Mouse (Mus musculus) kidney, embryonic 16.5 days (tissue): ENCODE results near the gene Ikzf2. TPM values are rescaled to one million over a fixed set of nuclear protein-coding genes. Genes with fewer than 3 reads are reported as not detected.

Experiments used
- ATAC-seq: fragments of 200-750 bp; cut with Nextera tagmentation; 2 replicates; pipeline ENCODE4 v1.8.0; 2017; ENCODE audit warnings: moderate TSS enrichment; ENCODE audit not compliant: low FRiP score, low TSS enrichment
- H3K27ac ChIP-seq: fragments of 300-500 bp; sonication (generic); 2 replicates; pipeline ENCODE4 v1.5.1; 2014; ENCODE audit warnings: low read length
- H3K27me3 ChIP-seq: fragments of 300-500 bp; sonication (generic); 2 replicates; pipeline ENCODE4 v1.6.1; 2014; ENCODE audit warnings: low read length, control low read depth, mixed read lengths; ENCODE audit not compliant: insufficient read depth
- H3K36me3 ChIP-seq: fragments of 300-500 bp; sonication (generic); 2 replicates; pipeline ENCODE4 v1.6.1; 2014; ENCODE audit warnings: low read length, control low read depth, mixed read lengths; ENCODE audit not compliant: insufficient read depth
- H3K4me1 ChIP-seq: fragments of 300-500 bp; sonication (generic); 2 replicates; pipeline ENCODE4 v1.6.1; 2014; ENCODE audit warnings: low read length, control low read depth, mixed read lengths; ENCODE audit not compliant: insufficient read depth
- H3K4me2 ChIP-seq: fragments of 300-500 bp; sonication (generic); replicated peaks from 2 replicates; pipeline ENCODE4 v1.6.1; 2014; ENCODE audit warnings: low read depth, low read length
- H3K4me3 ChIP-seq: fragments of 300-500 bp; sonication (generic); 2 replicates; pipeline ENCODE4 v1.5.1; 2014; ENCODE audit warnings: mild to moderate bottlenecking, low read length
- H3K9ac ChIP-seq: fragments of 300-500 bp; sonication (generic); replicated peaks from 2 replicates; pipeline ENCODE4 v1.6.1; 2014; ENCODE audit warnings: low read length
- H3K9me3 ChIP-seq: fragments of 300-500 bp; sonication (generic); 2 replicates; pipeline ENCODE4 v1.6.1; 2016; ENCODE audit warnings: low read length, control low read depth
- WGBS: fragments of 180-500 bp; shearing (Covaris S2); extraction: QIAGEN DNeasy Blood & Tissue Kit; methylation state at CpG from one replicate; pipeline ENCODE4 v1.1.7; 2014; 5-methylcytosine and 5-hydroxymethylcytosine counted together
- polyA plus RNA-seq: library from polyadenylated mRNA; unstranded; fragments of >200 nt; fragmentation: Nextera tagmentation; extraction: Ambion mirVana; gene quantifications from 2 replicates; pipeline ENCODE4 v1.2.1, GENCODE M21; 2015

The Ikzf2 gene
- polyA plus RNA-seq, 1 experiment from 2014 or later = 3.5 TPM

DNA sequence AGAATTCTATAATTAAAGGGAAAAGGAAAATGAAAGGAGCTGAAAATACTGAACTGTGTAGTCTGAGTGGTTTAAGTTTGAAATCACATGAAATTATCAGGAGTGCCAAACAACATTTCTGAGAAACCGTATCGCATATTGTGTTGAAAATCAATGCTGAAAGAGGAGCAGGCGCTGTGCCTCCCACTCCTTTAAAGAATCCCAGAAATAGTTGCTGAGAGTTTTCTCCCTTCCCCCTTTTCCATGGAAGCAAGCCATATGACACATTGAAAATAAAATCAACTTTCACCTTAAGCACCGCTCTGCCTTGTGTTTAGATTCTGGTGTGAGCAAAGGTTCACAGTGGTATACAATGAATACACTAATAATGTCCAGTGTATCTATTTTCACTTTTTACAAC lies 1.1 kb upstream of the Ikzf2 start:
- H3K27ac ChIP-seq = no peak overlapping the region
- no peak for ATAC-seq
- no peaks in the 10 kb centered on the region for H3K9me3 ChIP-seq
- no peak overlapping the region for H3K9ac ChIP-seq
- H3K4me2 ChIP-seq = peak overlapping the region; percentile 77
- no peaks in the 10 kb centered on the region for H3K27me3 ChIP-seq
- H3K4me3 ChIP-seq = peak overlapping the region; percentile 69
- no peaks in the 10 kb centered on the region for H3K36me3 ChIP-seq
- peaks cover 5% of the 10 kb centered on the region for H3K4me1 ChIP-seq
- WGBS = 8% methylated on average over 4 of the region's 4 CpGs

DNA sequence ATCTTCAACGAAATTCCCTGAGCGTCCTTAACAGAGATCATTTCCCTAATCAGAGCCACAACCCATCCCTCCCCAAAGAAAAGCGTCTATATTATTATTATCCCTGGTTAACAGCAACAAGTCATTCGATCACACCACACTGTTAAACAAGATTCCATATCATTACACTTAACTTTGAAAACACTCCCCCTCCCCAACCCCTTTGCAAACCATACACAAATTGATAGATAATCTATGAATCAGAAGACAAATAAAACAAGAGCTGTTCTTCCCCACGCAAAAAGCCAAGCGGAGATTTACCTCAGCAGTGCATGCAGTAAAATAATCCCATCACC lies 337 bp downstream of the Ikzf2 start:
- H3K4me1 ChIP-seq = peaks cover 5% of the 10 kb centered on the region
- peak overlapping the region; percentile 77 for H3K4me2 ChIP-seq
- H3K9ac ChIP-seq = peak overlapping the region; percentile 78
- H3K9me3 ChIP-seq = no peaks in the 10 kb centered on the region
- WGBS = 0% methylated on average over 6 of the region's 6 CpGs
- no peaks in the 10 kb centered on the region for H3K27me3 ChIP-seq
- ATAC-seq = no peak
- H3K36me3 ChIP-seq = no peaks in the 10 kb centered on the region
- peak overlapping the region; percentile 69 for H3K4me3 ChIP-seq
- peak overlapping the region; percentile 85 for H3K27ac ChIP-seq

DNA sequence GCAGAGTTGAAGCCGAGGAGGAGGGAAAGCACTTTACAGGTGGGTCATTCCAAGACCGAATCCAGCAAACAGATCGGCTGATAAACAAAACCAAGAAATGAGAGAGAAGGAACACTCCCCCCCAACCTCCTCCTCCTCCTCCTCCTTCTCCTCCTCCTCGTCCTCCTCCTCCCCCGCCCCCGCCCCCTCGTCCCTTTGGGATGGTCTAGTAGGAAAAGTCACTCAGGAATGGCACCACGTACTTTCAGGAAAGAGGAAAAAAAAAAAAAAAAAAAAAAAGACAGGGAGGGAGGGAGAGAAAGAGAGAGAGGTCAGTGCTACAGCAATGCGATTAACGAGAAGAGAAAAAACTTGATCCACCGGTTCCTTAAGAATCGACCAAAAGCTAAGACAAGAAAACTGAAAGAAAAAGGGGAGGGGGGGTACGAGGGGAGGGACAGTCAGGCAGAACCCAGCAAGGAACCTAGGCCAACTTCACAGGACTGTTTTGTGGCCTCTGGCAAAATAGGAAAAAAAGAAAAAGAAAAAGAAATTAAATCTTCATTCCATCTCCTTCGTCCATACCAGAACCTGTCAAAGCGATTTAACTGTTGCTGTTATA lies 1.1 kb downstream of the Ikzf2 start:
- peak overlapping the region; percentile 59 for H3K9ac ChIP-seq
- H3K4me3 ChIP-seq = peak overlapping the region; percentile 69
- no peaks in the 10 kb centered on the region for H3K9me3 ChIP-seq
- H3K4me2 ChIP-seq = peak overlapping the region; percentile 77
- no peak for ATAC-seq
- WGBS = 2% methylated on average over 15 of the region's 15 CpGs
- peak overlapping the region; percentile 66; the same call in 1 of the 2 replicates for H3K27ac ChIP-seq
- H3K27me3 ChIP-seq = no peaks in the 10 kb centered on the region
- H3K4me1 ChIP-seq = peaks cover 5% of the 10 kb centered on the region
- H3K36me3 ChIP-seq = no peaks in the 10 kb centered on the region

DNA sequence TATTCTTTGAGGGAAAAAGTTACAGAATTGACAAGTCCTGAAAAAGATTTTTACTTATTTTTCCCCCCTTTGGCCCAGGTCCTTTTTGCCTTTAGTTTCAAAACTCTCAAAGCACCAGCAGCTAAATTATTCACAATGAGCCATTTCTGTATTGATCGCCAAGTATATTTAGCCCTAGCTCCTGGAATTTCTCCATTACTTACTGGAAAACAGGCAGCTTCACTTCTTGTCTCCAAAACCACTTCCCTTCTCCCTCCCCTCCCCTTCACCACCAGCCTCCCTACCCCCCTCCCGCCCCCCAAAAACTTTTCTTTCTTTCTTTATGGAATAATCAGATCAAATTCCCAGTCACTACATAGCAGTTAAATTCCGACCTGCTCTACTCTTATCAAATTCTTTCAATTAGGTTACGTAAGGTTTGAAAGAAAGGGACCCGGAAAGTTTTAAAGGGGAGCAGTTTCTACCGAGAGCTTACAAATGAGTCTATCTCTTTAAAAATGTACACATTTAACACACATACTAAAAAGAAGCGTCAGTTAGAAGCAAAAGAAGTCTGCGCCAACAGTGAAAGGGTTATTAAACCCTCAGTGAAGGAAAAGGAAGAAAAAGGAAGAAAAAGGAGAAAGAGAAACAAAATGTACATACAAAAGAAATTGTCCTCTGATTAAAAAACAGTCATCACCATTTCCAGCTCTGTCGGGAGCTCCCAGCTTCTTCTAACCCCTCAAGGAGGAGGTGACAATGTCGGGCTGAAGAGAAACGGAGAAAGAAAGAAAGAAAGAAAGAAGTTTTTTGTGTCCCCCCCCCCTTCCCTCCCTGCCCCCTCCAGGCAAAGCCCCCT lies 1.8 kb downstream of the Ikzf2 start:
- no peaks in the 10 kb centered on the region for H3K27me3 ChIP-seq
- whole genome bisulfite sequencing = 1% methylated on average over 11 of the region's 11 CpGs
- H3K9ac ChIP-seq = peak overlapping the region; percentile 59
- ATAC-seq = no peak
- no peaks in the 10 kb centered on the region for H3K36me3 ChIP-seq
- peak overlapping the region; percentile 69 for H3K4me3 ChIP-seq
- H3K4me1 ChIP-seq = peaks cover 5% of the 10 kb centered on the region
- peak overlapping the region; percentile 66; the same call in 1 of the 2 replicates for H3K27ac ChIP-seq
- H3K9me3 ChIP-seq = no peaks in the 10 kb centered on the region
- H3K4me2 ChIP-seq = peak overlapping the region; percentile 77

DNA sequence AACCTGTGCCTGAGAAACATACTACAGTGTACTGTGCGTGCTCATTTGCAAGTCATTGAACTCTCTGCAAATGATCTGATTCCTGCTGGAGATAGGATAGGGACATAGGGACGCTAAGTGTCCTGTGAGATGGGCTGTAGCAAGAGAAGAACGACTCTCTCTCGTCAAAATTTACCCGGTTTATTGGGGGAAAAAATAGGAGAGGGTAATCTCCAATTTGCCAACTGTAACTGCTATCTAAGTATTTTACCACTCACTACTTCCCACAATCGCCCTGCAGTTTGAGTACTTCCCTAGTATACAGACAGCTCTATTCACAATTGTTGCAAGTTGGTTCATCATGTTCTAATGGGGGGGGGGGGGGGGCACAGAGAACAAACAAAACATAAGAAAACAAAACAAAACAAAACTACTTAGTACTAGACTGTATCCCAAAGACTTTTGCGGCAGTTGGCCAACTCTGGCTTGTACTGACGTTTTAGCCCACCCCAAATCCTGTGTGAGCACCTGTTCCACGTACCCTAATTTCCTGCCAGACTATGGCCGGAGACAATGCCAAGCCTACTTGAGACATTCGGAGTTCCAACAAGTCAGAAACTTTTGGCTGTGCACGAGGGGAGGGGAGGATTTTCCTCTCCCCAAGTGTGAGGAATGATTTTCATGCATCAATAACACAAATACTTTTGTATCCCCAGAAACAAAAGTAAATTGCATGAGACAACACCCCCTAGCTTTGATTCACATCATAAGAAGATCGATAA lies 2.6 kb downstream of the Ikzf2 start:
- Histone ChIP-seq H3K4me3 (peak overlapping the region; percentile 69), H3K27me3 (no peaks in the 10 kb centered on the region), H3K36me3 (no peaks in the 10 kb centered on the region), H3K4me2 (peak overlapping the region; percentile 77), H3K9ac (0 out of 2 replicates have a peak overlapping the region, but pooled peaks have one; percentile 29), H3K9me3 (no peaks in the 10 kb centered on the region), H3K27ac (no peak overlapping the region), H3K4me1 (peaks cover 5% of the 10 kb centered on the region)
- no peak for ATAC-seq
- WGBS = 25% methylated on average over 13 of the region's 13 CpGs

DNA sequence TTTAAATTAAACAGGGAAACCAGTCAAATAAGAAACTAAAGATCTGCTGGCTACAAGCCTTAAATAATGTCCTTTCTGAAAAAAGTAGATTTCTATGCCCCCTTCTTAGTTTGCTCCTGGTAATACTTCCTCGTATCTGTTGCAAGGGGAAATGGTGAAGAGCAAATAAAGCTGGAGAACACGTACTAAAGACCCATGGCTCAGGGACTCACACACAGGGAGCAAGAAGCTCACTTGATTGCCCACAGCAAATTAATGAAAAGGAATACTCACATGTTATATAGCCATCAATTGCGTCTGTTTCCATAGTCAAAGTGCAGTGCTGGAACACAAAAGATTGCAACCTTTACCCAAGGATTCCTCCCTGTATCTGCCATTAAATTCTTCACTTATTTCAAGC lies 3.2 kb downstream of the Ikzf2 start:
- 0 out of 2 replicates have a peak overlapping the region, but pooled peaks have one; percentile 11 for H3K4me3 ChIP-seq
- no peaks in the 10 kb centered on the region for H3K9me3 ChIP-seq
- H3K36me3 ChIP-seq = no peaks in the 10 kb centered on the region
- WGBS = 66% methylated on average over 3 of the region's 3 CpGs
- peak overlapping the region; percentile 77 for H3K4me2 ChIP-seq
- no peak overlapping the region for H3K9ac ChIP-seq
- no peak overlapping the region for H3K27ac ChIP-seq
- H3K4me1 ChIP-seq = peaks cover 5% of the 10 kb centered on the region
- no peak for ATAC-seq
- H3K27me3 ChIP-seq = no peaks in the 10 kb centered on the region

DNA sequence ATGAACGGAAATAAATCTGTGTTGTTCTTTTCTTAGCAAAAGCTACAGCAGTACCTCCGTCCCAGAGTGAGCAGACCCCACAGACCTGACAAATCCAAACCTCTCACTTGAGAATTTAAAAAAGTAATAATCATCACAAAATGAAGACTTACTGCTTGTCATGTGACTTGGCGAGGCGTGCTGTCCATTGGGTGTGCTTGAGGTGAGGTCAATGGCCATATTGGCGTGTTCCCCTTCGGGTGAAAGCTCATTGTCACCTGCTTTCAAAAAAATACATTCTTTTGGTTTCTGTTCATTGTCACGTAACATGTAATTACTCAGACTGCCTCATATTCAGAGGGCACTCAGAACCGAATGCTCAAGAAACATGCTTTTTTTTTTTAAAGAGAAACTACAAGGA lies 4.0 kb downstream of the Ikzf2 start:
- Histone ChIP-seq H3K27ac (no peak overlapping the region), H3K9ac (no peak overlapping the region), H3K4me2 (no peak overlapping the region), H3K4me3 (no peak overlapping the region), H3K9me3 (no peaks in the 10 kb centered on the region), H3K36me3 (no peaks in the 10 kb centered on the region), H3K4me1 (peaks cover 3% of the 10 kb centered on the region), H3K27me3 (no peaks in the 10 kb centered on the region)
- 82% methylated on average over 8 of the region's 8 CpGs for WGBS
- ATAC-seq = no peak

DNA sequence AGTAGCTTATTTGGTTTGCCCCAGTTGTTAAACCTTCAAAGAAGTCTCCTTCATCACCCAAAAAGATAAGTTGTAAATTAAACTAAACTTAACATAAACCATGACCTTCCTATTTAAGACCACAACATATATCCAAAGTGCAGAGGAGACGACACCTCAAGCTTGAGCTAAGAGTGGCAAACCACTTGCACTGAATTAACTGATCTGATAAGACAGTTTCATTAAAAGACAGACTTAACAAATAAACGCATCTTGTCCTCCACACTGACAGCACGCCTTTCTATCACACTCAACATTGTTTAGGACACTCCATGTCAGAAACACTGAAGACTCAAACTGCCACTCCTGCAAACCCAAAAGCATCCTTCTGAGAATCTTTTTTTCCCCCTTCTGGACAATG lies 4.8 kb downstream of the Ikzf2 start:
- H3K9me3 ChIP-seq = no peaks in the 10 kb centered on the region
- no peak for ATAC-seq
- H3K9ac ChIP-seq = no peak overlapping the region
- H3K4me1 ChIP-seq = peaks cover 2% of the 10 kb centered on the region; the same call in 1 of the 2 replicates
- no peaks in the 10 kb centered on the region for H3K36me3 ChIP-seq
- no peak overlapping the region for H3K4me3 ChIP-seq
- H3K27me3 ChIP-seq = no peaks in the 10 kb centered on the region
- no peak overlapping the region for H3K27ac ChIP-seq
- no peak overlapping the region for H3K4me2 ChIP-seq
- 78% methylated on average over 3 of the region's 3 CpGs for WGBS

DNA sequence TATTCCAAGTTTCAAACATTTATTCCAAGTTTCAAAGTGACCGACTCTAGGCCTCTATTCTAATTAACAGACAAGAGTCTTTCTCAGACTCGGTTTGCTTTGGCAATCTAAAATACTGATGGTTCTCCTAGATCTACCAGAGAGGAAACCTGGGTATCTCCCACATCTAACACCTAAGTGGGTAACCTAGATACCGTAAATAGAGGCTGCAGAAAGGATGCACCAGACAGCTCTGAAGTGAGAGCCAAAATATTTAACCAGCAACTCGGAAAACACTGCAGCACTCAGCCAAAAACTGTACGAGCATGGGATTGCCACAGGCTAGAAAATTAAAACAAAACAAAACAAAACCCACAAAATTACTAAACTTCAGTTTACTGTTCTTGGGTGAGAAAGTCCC lies 6.0 kb downstream of the Ikzf2 start:
- Histone ChIP-seq H3K36me3 (no peaks in the 10 kb centered on the region), H3K4me2 (no peak overlapping the region), H3K9me3 (no peaks in the 10 kb centered on the region), H3K9ac (no peak overlapping the region), H3K4me3 (no peak overlapping the region), H3K27ac (no peak overlapping the region), H3K4me1 (peaks cover 2% of the 10 kb centered on the region; the same call in 1 of the 2 replicates), H3K27me3 (no peaks in the 10 kb centered on the region)
- WGBS = 74% methylated on average over 5 of the region's 5 CpGs
- no peak for ATAC-seq
